9 mouse cellular contexts compared by ENCODE assay signal in the genomic region with DNA sequence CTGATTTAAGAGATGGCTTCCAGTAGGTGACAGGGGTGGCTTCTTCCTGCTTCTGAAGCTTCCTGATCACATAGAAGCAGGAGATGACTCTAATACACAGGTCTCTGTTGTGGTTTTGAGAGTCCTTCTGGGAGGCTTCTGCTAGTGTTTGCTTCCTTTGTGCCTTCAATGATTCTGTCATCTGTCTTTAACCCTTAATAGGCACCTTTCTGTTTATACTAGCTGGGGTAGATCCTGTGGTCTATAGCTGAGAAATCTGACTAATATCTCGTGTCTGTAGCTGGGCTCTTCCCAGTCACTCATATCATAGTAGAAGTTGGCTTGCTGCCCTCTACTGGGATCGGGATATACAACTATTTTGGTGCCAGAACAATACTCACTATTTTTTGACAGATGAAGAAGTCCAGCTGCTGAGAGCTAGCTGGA. TPM values are rescaled to one million over a fixed set of nuclear protein-coding genes. Genes with fewer than 3 reads are reported as not detected.
A peak's percentile ranks its signal among the peaks of the same experiment; 100 is the strongest.
DNase-seq lines count a peak whose midpoint lies in the region; ATAC-seq and TF ChIP-seq lines count a peak whose summit lies in the region.
"Had no signal": no experiment of that assay in that cellular context is flagged by ENCODE, and none has a peak within 500 bp of the region (broad histone marks: within the 10 kb centered on the region; RNA-seq: fewer than 3 reads in every experiment).

No protein-coding gene starts in this region.

- no peaks in the 10 kb centered on the region for H3K27me3 ChIP-seq in thymus, adult 2 months (ENCODE audit: control insufficient read depth, insufficient read depth, low read length)

- 9% methylated on average over 2 of the region's 2 CpGs for WGBS in thymus, adult 2 months

- no peak for TF ChIP-seq POLR2A in thymus, adult 2 months (IDR thresholded peaks at IDR 0.05; ENCODE audit: control insufficient read depth, extremely low read depth, insufficient read depth, low read length, poor library complexity)

- TF ChIP-seq CTCF in thymus, adult 2 months (IDR thresholded peaks at IDR 0.05; ENCODE audit: borderline replicate concordance, control insufficient read depth, extremely low read depth, insufficient read depth, low read length, poor library complexity), result no peak

- no peaks in the 10 kb centered on the region for H3K36me3 ChIP-seq in thymus, adult 2 months (ENCODE audit: control insufficient read depth, insufficient read depth, low read length)

- peak; percentile 38 for DNase-seq in adrenal gland, adult 2 months
- DNase-seq in adrenal gland, postnatal 25 days, result no peak
- DNase-seq in thymus, adult 2 months, result peak; percentile 14
- no peak for DNase-seq in thymus, adult 18-20 months
- peak; percentile 7 to 41 for DNase-seq in kidney, adult 8-10 months
- peak; percentile 50 for DNase-seq in lung, postnatal 14 days
- no peak for DNase-seq in ovary, adult 18-20 months (ENCODE audit: low spot score)

- H3K27ac ChIP-seq in thymus, adult 2 months (ENCODE audit: control insufficient read depth, insufficient read depth, low read length), result no peak overlapping the region

- no peak overlapping the region for H3K4me3 ChIP-seq in thymus, adult 2 months (ENCODE audit: control insufficient read depth, insufficient read depth, low read length)
- H3K4me3 ChIP-seq: erythroblast, embryonic 14.5 days had no signal

- ATAC-seq in frontal cortex, adult (ENCODE audit: low TSS enrichment), result no peak

- no peaks in the 10 kb centered on the region for H3K4me1 ChIP-seq in thymus, adult 2 months (replicated peaks; ENCODE audit: control insufficient read depth, insufficient read depth, low read length)

RNA-seq across cellular contexts. Expression of a gene that starts 50.2 kb away (rescaled TPM):
- 100 to 1,000 TPM; 125 to 137 TPM for total RNA-seq in adrenal gland, adult 2 months (2021)
- polyA plus RNA-seq in adrenal gland, adult 2 months (2012; rRNA removed), result 34.8 and 35.8 TPM in 2 replicates
- total RNA-seq in adrenal gland, postnatal 25 days (2021), result 107 and 112 TPM in 2 replicates
- 74.5 and 96.2 TPM in 2 replicates for polyA plus RNA-seq in thymus, adult 2 months (2012; rRNA removed)

Comparison
In these comparisons a context has a peak if more than half of its experiments do, and no peak if none do; other contexts are left out.
1. DNase-seq: peak in adrenal gland, adult 2 months (single experiment), thymus, adult 2 months (single experiment), kidney, adult 8-10 months (2 of 2) and lung, postnatal 14 days (single experiment); none in adrenal gland, postnatal 25 days (single experiment), thymus, adult 18-20 months (0 of 2) and ovary, adult 18-20 months (single experiment).